Mouse (Mus musculus) left cerebral cortex, postnatal 4 days (tissue): ENCODE results near the gene Ift172. TPM values are rescaled to one million over a fixed set of nuclear protein-coding genes. Genes with fewer than 3 reads are reported as not detected.

Experiments
- DNase-seq: peaks from one replicate; pipeline ENCODE4 v3.0.0-alpha.2; 2022
- intact Hi-C: fragments of 180-260 bp; cut with DNase I; formaldehyde crosslinking; loops from one replicate; pipeline ENCODE4 v1.15.1; 2025
- total RNA-seq, 2 experiments: library from RNA; stranded (reverse); gene quantifications; 2 replicates each; pipeline ENCODE4 v1.2.3; 2021

The Ift172 gene
- total RNA-seq, 2 experiments from 2014 or later = 65.9 to 69.3 TPM

DNA sequence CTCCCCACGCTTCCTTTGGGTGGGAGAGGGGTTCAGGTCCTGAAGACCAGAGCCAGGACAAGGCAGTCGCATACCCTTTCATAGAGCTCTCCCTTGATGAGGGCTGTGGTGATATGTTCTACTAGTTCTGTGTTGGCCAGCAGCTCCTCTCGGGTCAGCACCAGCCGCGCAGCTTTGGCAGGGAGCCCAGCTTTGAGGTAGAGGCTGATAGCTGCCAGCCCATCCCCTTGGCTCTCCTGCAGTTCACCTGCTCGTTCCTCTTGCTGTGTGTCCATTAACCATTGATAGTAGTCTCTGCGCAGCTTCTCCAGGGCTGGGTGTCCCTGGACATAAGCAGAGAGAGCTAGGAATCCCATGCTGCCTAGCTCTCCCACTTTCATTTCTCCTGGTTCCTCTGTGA lies 24.8 kb downstream of the Ift172 start:
- intact Hi-C loops = no loop called here

DNA sequence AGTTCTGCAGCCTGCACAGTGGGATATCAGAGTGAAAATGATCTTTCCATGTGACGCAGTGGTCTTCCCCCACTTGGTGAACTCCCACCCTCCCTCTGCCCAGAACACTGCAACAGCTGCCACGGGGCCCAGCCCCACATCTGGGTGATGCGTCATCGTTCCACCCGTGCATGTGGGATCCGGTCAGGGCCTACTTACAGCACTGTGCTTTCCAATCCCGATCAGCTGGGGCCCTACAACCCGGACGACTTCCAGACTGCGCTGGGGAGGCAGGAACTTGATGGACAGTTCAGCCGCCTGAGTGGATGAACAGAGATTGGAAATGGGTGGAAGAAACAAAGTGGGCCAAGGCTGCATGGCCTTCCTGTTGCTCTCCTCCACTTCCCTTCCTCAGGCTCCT lies 33.3 kb downstream of the Ift172 start:
- no peak for DNase-seq
- intact Hi-C loops = no loop called here

More for the DNA sequence above, 24.8 kb downstream of the Ift172 start:
- no peak for DNase-seq

DNA sequence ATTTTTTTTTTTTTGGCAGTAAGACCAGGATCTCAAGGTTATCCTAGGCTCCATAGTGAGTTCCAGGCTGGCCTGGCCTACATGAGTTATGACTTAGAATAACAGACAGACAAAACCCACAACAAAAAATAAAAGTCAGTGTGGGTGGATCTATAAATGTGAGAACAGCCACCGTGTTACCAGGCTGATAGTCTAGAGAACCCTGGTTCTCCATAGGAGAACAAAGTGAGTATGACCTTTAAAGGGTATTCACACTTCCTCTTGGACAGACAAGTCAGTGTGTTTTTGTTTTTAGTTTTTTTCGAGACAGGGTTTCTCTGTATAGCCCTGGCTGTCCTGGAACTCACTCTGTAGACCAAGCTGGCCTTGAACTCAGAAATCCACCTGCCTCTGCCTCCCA lies 34.9 kb downstream of the Ift172 start:
- DNase-seq = no peak
- intact Hi-C loops = no loop called here

DNA sequence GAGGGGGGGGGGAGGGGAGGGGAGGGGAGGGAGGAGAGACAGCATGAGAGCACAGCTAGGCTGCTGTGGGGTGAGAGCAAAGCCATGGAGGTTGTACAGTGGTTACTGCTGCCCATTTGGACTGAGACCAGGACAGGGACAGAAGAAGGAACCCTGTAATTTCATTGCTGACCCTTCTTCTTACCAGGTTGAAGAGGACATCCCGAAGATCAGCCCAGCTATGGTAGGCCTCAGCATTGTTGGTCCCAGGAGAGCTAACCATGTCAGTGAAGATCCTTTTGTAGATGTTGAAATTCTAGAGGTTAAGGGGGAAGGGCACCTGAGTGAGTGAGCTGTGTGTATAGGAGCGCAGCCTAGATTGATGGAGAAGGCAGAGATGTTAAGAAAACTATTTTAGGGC lies 35.5 kb downstream of the Ift172 start:
- intact Hi-C loops = no loop called here
- no peak for DNase-seq

DNA sequence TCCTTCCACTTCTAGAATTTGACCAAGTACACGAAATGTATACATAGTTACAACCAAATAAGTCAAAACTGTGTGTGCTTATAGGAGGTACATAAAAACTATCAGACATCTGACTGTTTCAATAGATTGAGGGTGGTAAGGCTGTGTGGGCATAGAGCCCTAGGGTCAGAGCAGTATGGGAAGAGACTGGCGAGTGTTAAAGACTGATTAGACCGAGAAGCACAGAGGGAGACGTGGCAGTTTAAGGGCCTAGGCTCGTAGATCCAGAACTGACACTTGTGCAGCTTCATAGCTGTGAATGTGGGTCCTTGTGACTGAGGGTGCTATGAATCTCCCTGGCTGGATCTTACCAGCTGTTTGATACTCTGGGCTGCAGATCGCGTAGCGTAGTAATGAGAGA lies 36.0 kb downstream of the Ift172 start:
- DNase-seq = no peak
- intact Hi-C loops = no loop called here

DNA sequence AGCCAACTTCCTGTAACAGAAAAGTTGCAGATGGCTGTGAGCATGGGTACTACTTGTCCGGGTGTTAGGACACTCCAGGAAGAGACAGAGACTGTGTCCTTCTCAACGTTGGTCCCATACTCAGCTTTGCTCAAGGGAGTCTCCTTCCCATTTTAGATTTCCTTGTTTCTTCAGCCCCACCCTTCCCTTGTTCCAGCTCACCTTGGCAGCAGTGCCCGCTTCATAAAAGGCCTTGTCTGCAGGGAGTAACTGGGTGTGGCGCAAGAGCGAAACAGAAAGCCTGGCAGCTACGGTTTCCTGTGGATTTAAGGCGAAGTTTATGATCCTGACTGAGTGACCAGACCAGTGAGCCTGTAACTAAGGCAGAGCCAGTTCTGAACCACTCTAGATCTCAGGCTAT lies 36.5 kb downstream of the Ift172 start:
- DNase-seq = no peak
- intact Hi-C loops = no loop called here

DNA sequence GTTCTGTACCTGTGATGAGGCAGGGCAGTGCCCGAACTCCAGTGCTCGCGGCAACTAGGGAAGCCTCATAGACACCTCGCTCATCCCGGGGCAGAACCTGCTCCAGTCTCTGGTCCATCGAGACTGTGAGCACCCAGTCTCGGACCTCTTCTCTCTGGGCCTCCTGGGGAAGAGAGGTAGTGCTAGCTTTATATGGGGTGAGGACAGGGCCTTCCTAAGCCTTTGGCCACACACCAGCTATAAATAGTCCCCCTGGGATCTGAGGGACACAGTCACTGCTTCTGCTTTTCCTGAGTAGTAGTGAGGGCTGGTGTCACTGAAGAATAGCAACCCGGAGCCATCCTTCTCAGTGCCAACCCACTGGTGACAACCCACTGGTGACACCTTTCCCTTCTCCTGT lies 37.1 kb downstream of the Ift172 start:
- no peak for DNase-seq
- intact Hi-C loops = no loop called here

DNA sequence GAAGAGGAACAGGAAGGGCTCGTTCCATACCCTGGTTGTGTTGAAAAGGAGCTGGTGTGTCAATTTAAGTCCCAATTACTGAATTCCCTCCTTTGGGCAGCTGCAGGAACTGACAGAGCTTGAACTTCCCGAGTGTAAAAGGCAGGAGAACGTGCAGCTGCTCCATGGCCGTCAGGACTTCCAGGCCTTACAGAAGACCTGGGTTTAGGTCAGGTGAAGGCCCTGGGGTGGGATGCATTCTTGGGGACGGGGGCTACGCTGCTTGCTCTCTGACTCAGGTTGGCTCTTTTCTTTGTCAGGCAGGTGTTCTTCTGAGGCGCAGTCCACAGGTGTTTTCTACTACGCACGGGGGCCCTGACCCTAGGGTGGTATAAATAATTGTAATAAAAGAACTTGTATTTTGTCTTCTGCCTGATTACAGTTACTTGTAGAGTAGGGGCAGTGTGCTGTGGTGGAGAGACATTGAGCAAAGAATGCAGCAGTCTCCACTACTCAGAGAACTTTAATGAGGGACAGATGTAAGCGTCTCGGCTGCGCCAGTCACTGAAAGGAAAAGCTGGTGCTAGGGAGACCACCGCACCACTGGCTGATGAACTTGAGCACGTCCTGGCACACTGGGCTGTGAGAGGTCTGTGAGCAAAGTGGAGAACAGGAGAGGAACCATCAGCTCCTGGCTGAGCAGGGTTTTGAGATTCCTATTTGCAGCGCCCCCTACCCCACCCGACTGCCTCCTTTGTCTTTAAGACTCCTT lies 37.9 kb downstream of the Ift172 start:
- intact Hi-C loops = no loop called here
- DNase-seq = no peak

DNA sequence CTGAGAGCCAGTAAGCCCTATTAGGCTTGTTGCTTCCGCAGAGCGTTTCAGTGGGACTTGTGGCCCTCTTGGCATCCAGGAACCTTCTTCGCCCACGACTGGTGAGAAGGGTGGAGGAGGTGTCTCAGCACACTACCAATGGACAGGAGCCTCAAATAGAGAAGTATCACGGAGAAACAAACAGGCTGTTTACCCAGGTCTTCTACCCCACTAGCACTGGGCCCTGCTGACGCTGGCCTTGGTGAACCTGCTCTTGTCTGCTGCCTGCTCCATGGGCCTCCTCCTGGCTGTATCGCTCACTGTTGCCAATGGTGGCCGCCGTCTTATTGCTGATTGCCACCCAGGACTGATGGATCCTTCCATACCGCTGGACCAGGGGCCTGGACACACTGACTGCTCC lies 38.8 kb downstream of the Ift172 start:
- DNase-seq = no peak
- intact Hi-C loops = no loop called here

DNA sequence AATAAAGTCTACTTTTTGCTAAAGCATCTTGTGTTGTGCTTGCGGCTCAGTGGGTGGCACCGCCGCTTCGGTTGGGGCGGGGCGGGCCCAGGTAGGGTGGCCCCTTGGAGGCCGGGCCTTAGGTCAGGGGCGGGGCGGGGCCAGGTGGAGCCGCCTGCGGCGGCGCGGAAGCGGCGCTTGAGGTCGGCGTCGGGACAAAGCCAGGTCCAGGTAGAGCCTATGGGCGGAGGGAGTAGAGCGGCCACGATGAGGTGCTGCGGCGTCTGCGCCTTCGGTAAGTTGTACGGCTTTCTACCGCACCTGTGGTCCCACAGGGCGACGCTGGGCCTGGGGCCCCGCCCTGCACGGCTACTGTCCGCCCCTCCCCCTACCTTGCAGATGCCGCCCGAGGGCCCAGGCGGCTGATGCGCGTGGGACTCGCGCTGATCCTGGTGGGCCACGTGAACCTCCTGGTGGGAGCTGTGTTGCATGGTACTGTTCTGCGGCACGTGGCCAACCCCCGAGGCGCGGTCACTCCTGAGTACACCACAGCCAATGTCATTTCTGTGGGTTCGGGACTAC lies 39.3 kb downstream of the Ift172 start, which contains the start of gene Krtcap3:
Krtcap3 (plus strand) TSS at position 151 of the 561 bp plus-strand sequence.
- intact Hi-C loops = no loop called here
- peak; percentile 34 for DNase-seq

DNA sequence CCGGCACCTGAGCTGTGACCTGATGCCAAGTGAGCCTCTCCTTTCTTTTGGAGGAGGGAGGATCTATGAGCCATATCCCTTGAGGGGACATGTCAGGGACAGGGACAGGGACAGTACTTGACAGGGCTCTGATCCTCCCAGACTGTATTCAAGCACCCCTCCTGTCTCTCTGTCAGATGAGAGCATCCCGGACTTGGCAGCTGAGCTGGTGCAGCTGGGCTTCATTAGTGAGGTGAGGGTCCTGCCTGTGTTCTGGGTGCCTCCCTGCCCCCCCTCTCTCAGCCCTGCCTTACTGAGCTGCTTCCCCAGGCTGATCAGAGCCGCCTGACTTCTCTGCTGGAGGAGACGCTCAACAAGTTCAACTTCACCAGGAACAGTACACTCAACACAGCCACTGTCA lies 40.2 kb downstream of the Ift172 start:
- intact Hi-C loops = no loop called here
- no peak for DNase-seq

DNA sequence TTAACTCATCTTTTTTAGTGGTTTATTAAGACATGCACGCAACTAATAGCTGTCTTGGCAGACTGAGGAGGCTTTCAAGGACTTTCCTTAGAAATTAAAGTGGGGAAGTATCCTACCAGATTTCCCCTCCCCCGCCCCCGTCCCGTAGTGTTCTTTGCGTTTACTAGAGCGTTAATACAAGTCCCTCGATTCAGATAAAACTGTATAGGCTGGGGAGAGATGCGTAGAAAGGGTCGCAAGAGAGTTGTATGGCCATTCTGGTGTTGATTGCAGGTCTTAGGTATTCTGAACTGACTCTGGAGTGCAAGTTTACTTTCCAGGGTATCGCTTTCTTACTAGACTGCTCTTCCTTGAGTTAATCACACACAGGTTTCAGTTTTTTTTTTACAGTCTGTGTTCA lies 48.7 kb downstream of the Ift172 start:
- intact Hi-C loops = no loop called here
- DNase-seq = no peak

DNA sequence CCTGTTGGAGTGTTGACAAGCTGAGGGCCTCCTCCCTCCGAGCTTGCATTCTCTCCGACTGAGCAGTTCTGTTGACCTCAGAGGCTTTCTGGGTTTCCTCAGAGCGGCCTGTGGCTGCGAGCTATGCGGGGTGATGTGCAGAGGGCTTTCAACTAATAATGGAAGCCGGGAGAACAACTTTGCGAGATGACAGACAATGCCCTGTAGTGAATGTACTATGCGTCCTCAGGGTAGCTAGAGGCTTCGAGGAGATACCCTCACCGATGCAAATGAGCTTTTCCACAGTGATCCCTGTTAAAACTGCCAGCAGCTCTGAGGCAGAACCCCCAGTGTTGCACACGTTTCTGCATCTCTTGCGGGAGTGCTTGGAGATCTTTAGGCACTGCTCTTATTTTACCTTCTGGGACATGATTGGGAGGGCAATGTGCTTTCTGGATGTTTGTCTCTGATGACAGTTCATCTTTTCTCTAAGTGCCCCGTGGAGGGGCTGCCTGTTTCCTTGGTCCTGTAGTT lies 49.3 kb downstream of the Ift172 start:
- DNase-seq = no peak
- intact Hi-C loops = no loop called here

DNA sequence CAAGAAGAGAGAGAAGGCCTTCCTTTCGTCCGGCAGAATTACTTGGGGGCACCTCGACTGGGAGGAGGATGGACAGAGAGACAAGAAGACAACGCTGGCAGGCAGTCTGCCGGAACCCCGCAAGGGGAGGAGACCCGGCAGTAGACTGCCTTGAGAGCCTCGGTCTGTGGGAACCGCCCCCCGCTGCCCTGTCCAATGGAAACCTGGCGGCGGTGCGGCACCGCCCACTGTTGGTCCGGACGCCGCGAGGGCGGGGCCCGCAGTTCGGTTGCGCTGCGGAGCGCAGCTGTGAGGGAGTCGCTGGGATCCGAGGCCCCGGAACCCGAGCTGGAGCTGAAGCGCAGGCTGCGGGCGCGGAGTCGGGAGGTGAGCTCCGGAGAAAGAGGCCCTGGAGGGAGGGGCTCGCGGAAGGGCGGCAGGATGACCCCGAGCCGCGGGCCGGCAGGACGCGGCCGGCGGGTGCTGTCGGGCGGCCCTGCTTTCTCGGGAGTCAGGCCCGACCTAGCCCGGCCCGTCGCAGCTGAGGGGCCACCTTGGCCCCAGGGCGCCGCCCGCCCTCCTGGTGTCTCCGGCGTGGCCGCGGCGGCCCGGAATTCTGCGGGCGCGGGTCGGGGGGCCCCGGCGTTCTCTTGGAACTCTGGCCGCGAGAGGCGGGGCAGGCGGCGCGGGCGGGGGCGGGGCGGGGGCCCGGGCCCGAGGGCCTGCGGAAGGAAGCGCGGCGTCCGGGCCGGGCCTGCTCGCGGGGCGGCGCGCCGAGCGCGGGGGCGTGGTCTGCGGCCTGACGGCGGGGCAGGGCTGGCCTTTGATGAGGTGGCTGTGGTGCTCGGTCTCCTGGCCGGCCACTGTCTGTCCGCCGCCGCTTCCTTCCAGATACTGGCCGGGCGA lies 50.0 kb downstream of the Ift172 start, which contains the start of the genes Nrbp1 and Gm9970:
Nrbp1 (plus strand) TSS at position 228 of the 885 bp plus-strand sequence.
Gm9970 (minus strand) TSS at position 596 of the 885 bp plus-strand sequence.
- DNase-seq = peak; percentile 98
- intact Hi-C loops = no loop called here

DNA sequence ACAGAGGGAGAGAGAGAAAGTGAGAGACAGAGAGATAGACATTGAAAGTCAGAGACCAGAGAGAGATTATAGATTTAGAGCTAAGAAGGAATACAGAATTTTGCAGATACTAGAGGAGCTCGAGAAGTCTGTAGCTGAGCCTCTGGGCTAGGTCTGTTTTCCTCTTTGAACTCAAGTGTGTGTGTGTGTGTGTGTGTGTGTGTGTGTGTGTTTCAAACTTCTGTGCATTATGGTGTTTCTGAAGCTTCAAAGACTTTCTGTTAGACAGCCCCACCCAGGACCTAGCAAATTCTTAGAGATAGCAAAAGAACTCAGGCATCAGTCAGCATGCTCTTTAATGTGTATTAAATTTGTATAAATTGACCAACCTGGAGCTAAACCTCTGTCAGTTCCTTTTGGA lies 64.3 kb downstream of the Ift172 start:
- DNase-seq = no peak
- intact Hi-C loops = no loop called here

DNA sequence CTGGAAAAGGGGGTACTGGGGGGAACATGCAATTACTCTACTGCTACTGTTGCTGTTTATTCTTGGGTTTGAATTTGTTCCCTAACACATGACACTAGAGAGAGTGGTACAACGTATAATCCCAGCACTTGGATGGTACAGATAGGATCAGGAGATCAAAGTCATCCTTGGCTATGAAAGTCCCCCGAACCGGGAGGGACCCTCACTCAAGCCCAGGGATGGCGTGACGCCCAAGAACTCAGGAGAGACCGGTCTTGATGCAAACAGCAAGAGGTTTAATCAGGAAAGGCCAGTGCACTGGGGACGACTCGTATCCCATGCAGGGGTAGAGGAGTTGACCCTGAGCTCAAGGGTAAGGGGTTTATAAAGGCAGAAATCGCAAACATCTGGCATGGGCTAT lies 68.2 kb downstream of the Ift172 start:
- intact Hi-C loops = no loop called here

DNA sequence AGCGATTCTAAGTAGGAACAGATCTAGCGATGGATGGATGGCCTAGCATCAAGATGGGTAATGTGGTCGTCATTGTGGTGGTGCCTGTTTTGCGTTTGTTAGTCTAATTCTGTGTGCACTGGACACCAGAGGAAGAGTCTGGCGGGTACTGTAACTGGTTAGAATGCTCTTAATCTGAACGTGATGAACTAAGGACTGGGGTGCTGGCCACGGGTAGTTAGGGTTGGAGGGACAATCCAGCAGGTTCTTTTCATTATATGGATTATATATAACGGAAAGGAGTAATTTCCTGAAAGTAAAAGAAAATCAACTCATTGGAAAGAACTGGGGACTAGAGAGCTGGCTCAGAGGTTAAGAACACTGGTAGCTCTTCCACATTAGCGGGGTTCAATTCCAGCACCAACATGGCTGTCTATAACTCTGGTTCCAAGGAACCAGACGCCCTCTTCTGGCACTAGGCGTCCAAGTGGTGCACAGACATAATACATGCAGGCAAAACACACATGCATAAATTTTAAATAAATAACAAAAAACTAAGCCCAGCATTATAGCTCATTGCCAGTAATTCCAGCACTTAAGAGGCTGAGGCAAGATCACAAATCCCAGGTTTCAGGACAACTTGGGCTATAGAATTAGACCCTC lies 69.5 kb downstream of the Ift172 start:
- intact Hi-C loops = no loop called here
- peak; percentile 55 for DNase-seq

More for the DNA sequence above, 68.2 kb downstream of the Ift172 start:
- DNase-seq = no peak

DNA sequence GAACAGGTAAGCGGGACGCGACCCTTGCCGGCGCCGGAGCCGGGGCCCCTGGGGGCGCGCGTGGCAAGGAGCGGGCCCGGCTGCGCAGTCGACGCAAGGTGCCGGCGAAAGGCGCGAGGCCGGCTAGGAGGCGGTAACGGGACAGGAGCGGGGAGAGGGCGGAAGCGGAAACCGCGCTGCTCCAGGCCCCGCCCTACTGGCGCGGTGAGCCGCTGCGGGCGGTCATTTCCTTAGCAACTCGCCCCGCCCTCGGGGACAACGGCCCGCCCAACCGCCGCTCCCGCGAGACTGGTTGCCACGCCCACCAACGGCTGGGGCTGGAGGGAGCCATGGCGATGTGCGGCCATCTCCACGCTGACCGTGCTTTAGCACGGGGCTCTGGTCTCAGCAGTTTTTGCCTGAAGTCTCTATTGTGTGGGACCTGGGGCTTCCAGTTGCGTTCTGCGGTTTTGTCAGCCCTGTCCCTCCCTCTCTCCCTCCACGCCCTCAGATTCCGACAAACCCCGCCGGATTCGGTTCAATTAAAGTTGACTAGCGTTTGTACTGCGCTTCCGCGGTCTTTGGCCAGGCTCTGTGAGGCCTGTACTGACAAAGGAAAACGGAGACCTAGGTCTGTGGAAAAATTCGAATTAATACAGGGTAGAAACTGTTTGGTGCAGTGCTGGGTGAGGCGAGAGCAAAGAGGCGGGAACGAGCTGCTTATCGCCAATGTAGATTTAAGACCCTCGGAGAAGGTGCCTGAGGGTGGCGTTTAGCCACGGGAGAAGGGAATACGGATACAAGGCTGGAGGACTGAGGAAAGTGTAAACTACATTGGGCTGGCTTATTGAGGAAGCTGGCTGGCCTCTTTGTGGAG lies 70.2 kb downstream of the Ift172 start, which contains the start of gene Ppm1g:
Ppm1g (minus strand) TSS at position 240 of the 856 bp plus-strand sequence.
- peak; percentile 99 for DNase-seq
- intact Hi-C loops = no loop called here

DNA sequence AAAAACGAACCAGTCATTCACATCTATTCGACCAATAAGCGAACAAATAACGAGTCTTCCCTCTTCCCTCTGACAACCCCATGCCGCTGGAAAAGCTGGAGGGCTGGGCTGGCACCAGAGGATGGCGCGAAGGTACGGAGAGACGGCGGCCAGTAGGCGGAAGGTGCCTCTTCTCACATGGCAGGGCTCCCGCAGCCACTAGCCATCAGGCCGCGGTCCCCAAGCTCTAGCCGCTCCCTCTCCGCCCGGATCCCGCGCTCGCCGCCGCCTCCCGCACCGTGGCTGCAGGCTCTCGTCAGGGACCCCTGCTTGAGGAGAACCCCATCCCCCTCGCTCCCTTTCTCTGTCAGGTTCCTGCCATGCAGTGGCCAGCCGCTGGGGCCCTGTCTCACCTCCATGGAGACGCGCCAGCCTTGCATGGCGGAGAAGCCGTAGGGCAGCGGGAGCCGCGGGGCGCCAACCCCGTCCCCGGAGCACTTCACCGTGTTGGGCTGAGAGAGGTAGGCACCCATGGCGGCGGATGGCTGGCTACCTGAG lies 70.9 kb downstream of the Ift172 start:
- intact Hi-C loops = no loop called here
- DNase-seq = peak; percentile 61
